Comparison of ENCODE assay signal across 1 mouse cellular context in the genomic region with DNA sequence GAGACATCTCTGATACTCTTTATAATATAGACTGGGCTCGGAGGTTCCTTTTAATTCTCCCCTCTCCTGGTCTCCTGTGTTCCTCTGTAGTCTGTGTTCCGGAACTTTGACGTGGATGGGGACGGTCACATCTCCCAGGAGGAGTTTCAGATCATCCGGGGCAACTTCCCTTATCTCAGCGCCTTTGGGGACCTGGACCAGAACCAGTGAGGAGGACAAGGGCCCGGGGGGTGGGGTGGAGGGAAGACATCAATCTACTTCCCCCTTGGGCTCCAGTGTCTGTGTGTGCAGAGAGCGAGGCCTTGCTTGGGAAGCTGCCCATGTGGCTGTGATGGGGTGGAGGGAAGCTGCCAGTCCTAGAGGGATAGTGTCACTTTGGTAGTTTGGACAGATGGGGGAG.
TF ChIP-seq lines count a peak whose summit lies in the region.

No protein-coding gene starts in this region.

TF ChIP-seq in ES-E14, 5 proteins besides CTCF, POLR2A, EP300 and RAD21 (continued from another document):
- TF ChIP-seq MAFK (IDR thresholded peaks at IDR 0.05; ENCODE audit: insufficient read depth, low read depth, low read length) (no peak), HCFC1 (IDR thresholded peaks at IDR 0.05; ENCODE audit: borderline replicate concordance, insufficient read depth, low read length) (no peak), ZC3H11A (IDR thresholded peaks at IDR 0.05; ENCODE audit: borderline replicate concordance, low read depth, low read length) (no peak), CHD2 (IDR thresholded peaks at IDR 0.05; ENCODE audit: low read depth, low read length) (no peak)
